Mouse (Mus musculus): ENCODE results near the gene Itih5.

GRCm38 (mm10) chr2:10152590-10152989 is 781 bp upstream of the Itih5 start:
- TF ChIP-seq CTCF (IDR thresholded peaks at IDR 0.05; ENCODE audit: insufficient read depth, low read length) (no peak), POLR2A (IDR thresholded peaks at IDR 0.05; ENCODE audit: borderline replicate concordance, extremely low read depth, low read depth, low read length) (no peak)

Measured in lung, adult 2 months (tissue).